Mouse (Mus musculus) thymus, adult 18-20 months (tissue): ENCODE measurements around the gene Prox2.
"Not testable (repeated sequence)": the region's sequence is repeated elsewhere in the genome, so short reads cannot be mapped to it uniquely, and the experiment has no call there.

Experiments
- DNase-seq, 2 experiments: peaks; one replicate each; pipeline ENCODE4 v3.0.0; 2022; ENCODE audit warnings: mixed read lengths in 2 of 2

Gene Prox2

DNA sequence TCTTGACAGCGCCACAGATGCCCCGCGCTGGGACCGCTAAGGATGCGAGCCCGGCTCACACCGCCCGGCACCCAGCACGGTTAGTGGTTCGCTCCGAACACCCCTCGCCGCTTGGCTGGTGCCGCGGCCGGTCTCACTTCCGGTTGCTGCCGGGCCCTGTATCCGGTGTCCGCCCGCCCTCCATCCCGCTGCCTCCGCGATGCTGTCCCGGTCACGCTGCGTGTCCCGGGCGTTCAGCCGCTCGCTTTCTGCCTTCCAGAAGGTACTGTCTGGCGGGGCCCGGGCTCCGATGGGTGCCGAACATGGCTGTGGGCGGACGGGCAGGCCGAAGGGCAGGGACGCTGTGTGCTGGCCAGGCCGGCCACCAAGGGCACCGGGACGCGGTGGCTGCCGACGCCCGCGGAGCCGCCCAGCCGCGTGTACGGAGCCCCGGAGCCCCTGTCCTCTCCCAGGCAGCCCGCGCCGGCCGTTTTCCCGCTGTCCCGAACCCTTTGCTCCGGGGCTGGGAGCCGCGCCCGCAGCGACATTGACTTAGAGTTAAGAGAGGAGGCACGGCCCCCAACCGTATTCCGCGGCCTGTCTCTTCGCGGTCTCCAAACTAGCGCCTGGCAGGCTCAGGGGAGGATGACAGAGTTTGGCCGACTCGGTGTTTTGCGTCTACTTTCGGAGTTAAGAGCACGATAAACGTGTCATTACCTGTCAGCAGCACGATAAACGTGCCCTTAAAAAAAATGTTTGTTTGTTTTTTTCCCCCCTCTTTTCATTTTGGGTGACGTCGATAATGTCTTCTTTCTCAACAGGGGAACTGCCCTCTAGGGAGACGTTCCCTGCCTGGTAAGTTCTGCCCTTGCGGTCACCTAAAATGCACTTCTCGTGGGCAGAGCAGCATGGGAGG is at the start of gene Prox2, which contains the start of gene Dlst:
TSS of gene Prox2 (minus strand) at position 62 of the 895 bp plus-strand sequence.
TSS of gene Dlst (plus strand) at position 136 of the 895 bp plus-strand sequence.
- peak; percentile 72 to 76 for DNase-seq

- DNase-seq = no peak
Measured at GRCm38 (mm10) chr12:85159592-85159991, 49.0 kb upstream of the Prox2 start.

- DNase-seq = no peak
Measured at GRCm38 (mm10) chr12:85158801-85159200, 48.2 kb upstream of the Prox2 start.

GRCm38 (mm10) chr12:85157797-85158460 is 47.4 kb upstream of the Prox2 start:
- DNase-seq = no peak

DNA sequence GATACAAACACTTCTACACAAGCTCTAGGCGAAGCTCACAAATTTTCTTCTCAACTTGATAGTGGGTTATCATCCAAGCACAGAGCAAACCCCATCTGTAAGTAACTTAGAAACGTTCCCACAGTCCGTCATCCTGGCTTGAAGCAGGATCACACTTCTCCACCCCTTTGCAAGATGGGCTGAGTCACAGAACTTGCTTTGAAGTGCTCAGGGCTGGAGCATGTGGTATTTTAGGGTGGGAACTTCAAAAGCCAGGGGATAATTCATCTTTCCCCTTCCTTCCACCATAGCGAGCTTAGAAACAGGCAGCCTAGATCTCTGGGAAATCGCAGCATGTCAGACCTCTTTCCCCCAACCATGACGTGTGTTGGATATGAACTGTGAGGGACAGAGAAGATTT is 45.8 kb upstream of the Prox2 start:
- DNase-seq = no peak

DNA sequence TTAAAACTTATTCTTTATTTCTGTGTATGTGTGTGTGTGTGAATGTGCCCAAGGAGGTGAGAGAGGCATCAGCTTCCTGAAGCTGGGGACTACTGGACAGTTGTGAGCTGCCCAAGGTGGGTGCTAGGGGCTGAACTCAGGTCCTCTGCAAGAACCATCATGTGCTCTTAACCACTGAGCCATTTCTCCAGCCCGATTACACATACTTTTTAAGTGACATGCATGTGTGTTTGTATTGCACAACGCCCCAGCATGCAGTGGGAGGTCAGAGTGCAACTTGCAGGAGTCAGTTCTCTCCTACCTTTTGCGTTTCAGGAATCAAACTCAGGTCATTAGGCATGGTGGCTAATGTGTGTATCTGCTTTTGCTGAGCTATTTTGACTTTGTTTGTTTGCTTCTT is 42.5 kb upstream of the Prox2 start:
- no peak for DNase-seq

GRCm38 (mm10) chr12:85151002-85151774 is 40.6 kb upstream of the Prox2 start, which contains the start of gene Rps6kl1:
TSS of gene Rps6kl1 (minus strand) at chr12:85151264.
- peak; percentile 57 to 66 for DNase-seq

GRCm38 (mm10) chr12:85150321-85151001 is 39.9 kb upstream of the Prox2 start:
- no peak for DNase-seq

- no peak for DNase-seq
Measured at GRCm38 (mm10) chr12:85146881-85147280, 36.3 kb upstream of the Prox2 start.

DNA sequence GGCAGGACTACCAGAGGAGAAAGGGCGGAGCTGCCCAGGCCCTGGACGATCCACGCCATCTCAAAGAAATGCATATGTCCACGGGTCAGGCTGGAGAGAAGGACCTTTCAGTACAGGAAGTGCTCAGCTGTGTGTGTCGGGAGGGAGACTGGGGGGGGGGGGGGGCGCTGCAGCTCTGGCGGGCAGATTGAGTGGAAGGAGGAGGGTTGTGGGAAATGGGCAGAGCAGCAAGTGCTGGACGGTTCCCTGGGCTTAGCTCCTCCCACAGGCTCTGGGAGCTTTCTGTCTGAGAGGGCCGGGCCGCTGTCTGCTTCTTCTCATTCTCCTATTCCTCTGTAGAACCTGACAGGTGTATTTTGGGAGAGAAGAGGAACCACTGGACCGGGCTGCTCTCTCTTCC is 35.8 kb upstream of the Prox2 start:
- no peak for DNase-seq

DNA sequence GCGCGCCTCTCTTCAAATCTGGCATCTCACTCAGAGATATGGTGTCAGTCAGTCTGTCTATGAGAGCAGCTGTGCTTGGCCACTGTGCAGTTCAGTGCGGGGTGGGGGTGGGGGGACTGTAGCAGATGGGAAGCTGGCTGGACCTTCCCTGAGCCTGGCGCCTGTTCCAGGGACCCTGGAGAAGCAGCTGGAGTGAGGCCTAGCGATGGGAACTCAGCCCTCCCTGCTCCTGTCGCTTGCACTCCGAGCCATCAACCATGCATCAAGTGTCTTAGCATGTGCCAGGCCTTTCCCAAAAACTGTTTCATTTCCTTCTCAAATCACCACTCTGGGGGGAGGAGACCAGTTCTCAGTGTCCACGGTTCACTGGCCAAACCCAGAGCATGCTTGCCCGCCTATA is 35.1 kb upstream of the Prox2 start:
- DNase-seq = no peak

- DNase-seq = no peak
Measured at GRCm38 (mm10) chr12:85144821-85145220, 34.3 kb upstream of the Prox2 start.

DNA sequence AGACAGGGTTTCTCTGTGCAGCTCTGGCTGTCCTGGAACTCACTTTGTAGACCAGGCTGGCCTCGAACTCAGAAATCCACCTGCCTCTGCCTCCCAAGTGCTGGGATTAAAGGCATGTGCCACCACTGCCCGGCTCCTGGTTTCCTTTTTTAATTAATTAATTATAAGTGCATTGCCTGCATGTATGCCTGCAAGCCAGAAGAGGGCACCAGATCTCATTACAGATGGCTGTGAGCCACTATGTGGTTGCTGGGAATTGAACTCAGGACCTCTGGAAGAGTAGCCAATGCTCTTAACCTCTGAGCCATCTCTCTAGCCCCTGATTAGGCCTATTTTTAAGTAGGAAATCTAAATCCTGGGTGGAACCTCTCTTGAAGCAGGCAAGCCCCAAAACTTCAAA is 33.7 kb upstream of the Prox2 start:
- not testable (repeated sequence) for DNase-seq

- DNase-seq = peak; percentile 37 to 57
Measured at GRCm38 (mm10) chr12:85142803-85143202, 32.2 kb upstream of the Prox2 start.

- DNase-seq = no peak
Measured at GRCm38 (mm10) chr12:85141096-85141495, 30.5 kb upstream of the Prox2 start.

- DNase-seq = peak in 1 of 2 experiments; percentile 38
Measured at GRCm38 (mm10) chr12:85140036-85140701, 29.6 kb upstream of the Prox2 start.

- no peak for DNase-seq
Measured at GRCm38 (mm10) chr12:85136627-85137026, 26.1 kb upstream of the Prox2 start.

GRCm38 (mm10) chr12:85135513-85136470 is 25.2 kb upstream of the Prox2 start:
- no peak for DNase-seq

GRCm38 (mm10) chr12:85134043-85134794 is 23.7 kb upstream of the Prox2 start:
- no peak for DNase-seq

- no peak for DNase-seq
Measured at GRCm38 (mm10) chr12:85131361-85131760, 20.8 kb upstream of the Prox2 start.
